Mouse (Mus musculus): ENCODE results near the gene Fmnl2. TPM values are rescaled to one million over a fixed set of nuclear protein-coding genes. Genes with fewer than 3 reads are reported as not detected.

The Fmnl2 gene
- total RNA-seq, 2 experiments from 2014 or later: 10.1 to 11.7 TPM

GRCm38 (mm10) chr2:52864635-52865034 lies 7.0 kb downstream of the Fmnl2 start:
- DNase-seq: no peak

GRCm38 (mm10) chr2:52866151-52866550 lies 8.5 kb downstream of the Fmnl2 start:
- DNase-seq: no peak

DNA sequence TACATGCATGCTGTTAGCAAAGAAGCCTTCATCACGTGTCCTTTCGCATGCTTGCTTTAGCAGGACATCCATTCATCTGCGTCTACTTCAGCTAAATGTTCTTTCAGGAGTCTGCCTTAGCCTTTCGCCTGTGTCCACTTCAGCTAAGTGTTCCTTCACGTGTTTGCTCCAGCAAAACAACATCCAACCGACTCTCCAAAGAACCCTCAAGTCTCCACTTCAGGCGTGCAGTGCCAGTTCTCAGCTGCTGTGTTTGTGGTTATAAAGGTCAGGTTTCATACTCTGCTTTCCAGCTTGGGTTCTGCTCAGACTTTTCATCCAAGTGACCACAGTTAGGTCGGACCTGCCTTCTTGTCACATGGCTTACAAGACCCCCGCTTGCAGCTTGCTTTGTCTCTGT lies 10.1 kb downstream of the Fmnl2 start:
- DNase-seq: no peak

- no peak for DNase-seq
These were observed 10.5 kb downstream of the Fmnl2 start for GRCm38 (mm10) chr2:52868181-52868580.

DNA sequence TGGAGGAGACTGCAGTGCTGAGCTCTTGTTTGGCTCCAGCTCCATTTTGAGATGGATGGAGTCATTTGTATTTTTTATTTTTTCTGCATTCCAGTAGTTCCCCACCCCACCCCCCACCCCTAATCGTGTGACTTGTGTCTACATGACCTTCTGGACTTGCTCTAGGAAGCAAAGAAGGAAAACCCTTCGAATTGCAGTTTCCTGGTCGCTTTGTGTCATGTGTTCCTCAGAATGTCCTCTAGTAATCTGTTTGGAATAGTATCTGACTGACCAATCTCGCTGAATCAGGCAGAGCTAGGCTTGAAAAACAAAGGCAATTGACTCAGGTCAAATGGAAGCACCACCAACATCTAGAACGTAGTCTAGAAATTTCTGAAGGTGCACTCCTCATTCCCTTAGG lies 15.0 kb downstream of the Fmnl2 start:
- DNase-seq: no peak

DNA sequence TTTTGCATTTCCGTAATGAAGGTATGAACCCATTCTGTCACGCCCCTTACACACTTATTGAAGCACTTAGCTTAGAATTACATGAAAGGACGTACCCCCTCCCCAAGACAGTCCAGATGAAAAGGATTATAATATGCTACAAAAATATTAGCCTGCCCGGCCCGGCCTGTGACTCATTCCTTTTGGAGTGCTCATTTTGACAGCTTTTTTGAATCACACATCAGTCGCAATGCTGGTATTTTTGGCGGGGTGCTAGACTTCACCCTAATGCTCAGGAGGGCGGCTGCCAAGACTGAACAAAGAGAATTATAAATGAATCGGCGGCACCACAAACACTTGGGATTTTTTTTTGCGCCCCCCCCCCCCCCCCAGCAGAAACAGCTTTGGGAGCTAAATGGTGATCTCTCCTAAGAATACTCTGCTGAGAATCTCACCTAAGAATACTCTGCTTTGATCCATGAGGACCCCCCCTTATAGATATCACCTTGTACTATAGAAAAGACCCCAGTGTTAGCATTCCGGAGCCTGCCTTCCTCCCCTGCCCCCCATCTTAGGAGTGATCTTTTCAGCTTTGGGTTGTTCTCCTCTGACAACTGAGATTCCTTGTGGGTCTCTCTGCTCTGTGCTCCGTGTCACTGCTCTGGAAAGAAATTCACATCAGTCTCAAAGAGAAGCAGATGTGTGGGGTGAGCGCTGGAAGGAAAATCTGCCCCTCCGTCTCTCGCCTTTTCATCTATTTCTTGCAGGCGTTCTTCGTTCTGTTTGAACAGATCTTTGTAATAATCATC lies 15.8 kb downstream of the Fmnl2 start:
- no peak for DNase-seq

GRCm38 (mm10) chr2:52874721-52875120 lies 17.1 kb downstream of the Fmnl2 start:
- no peak for DNase-seq

DNA sequence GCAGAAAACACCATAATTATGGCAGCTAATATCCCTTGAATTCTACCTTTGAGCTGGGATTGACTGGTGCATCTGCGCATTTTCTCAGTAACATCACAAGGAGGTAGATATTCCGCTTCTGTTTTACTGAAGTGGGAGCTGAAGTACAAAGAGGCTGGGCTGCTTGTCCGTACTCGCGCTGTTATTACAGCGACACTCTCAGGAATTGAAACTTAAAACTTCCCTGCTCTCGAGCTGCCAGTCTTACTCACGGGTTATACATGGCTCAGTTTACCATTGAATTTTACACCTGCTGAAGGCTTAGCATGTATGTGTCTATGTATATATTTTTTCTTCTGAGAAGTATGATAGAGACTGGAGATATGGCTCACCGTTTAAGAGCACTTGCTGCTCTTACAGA lies 18.1 kb downstream of the Fmnl2 start:
- DNase-seq: no peak

- no peak for DNase-seq
These were observed 25.7 kb downstream of the Fmnl2 start for GRCm38 (mm10) chr2:52883401-52883800.

DNA sequence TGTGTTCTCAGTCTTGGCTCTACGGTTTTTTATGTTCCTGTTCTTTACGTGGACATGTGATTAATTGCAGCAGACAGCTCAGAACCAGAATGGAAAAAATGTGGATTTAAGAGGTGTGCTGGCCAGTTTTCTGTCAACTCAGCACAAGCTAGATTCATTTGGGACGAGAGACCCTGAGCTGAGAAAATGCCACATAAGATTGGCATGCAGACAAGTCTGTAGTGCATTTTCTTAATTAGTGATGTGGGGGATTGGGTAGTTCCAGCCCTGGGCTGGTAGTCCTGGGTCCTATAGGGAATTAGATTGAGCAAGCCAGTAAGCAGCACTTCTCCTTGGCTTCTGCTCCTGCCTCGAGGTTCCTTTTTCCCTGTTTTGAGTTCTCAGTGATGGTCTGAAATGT lies 26.4 kb downstream of the Fmnl2 start:
- DNase-seq: no peak

DNA sequence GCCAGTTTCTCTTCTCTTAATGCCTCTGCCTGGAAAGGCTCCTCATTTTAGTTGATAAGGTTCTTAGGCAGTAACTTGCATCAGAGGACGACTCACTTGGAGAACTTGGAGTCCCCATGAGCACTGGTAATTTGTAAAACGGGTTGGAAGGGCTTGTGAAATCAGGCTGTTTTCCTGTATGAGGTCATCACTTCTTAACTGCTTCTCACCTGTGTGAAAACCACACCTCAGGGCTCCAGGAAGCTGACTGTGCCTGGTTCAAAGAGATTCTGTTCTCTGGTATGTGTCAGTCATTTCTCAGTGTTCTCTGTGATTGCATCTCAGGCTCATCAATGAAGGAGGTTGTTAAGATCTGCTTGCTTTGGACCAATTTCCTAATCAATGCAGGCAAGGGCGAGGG lies 27.4 kb downstream of the Fmnl2 start:
- no peak for DNase-seq

DNA sequence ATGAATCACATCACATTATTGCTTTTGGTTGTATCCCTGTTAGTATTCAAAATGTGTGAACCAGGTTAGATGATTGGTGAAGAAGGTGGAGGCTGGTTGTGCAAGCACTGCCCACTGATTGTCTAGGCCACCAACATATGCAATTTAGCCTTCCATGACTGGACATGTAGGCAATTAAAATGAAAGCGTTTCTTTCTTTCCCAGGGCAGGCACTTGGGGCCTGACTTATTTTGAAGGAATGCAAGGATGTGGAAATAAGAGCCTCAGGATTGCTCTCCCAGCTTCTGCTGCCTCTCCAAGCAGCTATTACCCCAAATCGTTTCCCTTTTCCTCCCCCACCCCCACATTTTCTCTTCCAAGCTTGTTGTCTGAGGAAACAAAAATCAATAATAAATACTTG lies 29.6 kb downstream of the Fmnl2 start:
- DNase-seq: no peak

DNA sequence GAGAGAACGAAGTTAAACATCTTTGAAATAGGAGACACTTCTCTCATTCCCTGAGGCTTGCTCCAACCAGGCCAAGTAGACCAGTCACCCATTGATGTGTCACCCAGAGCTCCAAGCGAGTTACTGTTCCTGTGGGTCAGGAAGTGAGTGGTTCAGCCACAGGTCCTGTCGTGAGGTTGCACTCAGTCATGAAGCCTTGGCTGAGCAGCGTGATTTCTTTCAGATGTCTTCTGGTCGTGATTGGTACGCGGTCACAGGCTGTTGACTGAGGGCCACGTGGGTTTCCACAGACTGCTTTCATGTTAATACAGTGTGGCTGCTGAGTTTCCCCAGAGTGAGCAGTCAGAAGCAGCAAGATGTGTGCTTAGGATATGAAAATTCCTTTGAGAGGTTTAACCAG lies 33.5 kb downstream of the Fmnl2 start:
- no peak for DNase-seq

DNA sequence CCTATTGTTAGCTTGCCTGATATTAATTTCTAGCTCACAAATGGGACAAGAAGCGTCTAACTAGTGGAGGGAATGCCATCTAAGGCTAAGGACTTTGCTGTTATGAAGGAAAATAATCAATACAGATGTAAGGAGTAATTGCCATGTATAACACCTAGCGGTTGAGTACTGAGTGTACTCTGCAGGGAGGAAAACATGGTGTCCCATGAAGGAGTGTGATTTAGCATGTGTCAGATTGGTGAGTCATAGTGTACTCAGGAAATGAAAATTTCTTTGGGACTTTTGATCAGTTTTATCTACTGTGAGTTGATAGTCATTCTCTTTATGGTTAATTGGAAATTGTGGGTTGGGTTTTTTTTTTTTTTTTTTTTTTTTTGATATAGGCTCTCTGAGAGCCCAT lies 34.1 kb downstream of the Fmnl2 start:
- DNase-seq: no peak

- DNase-seq: peak; percentile 54
These were observed 37.4 kb downstream of the Fmnl2 start for GRCm38 (mm10) chr2:52894983-52895621.

- no peak for DNase-seq
These were observed 39.3 kb downstream of the Fmnl2 start for GRCm38 (mm10) chr2:52896995-52897394.

DNA sequence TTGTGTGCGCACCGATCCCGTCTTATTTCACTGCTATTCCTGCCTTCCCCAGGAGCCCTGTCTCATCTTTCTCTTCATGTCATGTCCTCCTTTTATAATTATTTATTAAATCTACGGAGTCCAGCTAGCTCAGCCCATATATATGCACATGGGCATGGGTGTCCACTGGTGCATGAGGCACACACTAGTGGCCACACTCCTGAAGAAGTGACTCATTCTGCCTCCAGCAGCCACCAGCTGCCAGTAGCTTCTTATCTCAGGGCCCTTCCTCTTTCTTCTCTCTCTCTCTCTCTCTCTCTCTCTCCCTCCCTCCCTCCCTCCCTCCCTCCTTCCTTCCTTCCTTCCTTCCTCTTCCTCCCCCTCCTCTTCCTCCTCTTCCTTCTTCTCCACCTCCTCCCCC lies 43.1 kb downstream of the Fmnl2 start:
- DNase-seq: no peak

- no peak for DNase-seq
These were observed 43.8 kb downstream of the Fmnl2 start for GRCm38 (mm10) chr2:52901300-52902013.

DNA sequence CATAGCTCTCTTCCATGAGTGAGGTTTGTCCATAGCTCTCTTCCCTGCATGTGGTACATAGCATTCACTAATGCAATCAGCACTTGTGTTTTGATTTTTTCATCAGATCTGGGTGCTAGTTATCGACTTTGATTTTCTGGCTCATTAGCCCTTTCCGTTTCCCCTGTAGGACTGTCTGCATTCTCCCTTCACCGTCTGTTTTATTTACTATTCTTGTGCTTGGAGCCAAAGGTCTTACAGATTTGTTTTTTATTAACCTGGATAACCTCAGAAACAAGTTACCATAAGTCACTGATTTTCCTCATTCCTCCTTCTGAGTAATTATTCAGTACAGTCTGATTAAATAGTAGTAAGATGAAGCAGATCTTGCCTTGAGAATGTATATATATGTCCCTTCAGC lies 44.8 kb downstream of the Fmnl2 start:
- no peak for DNase-seq

GRCm38 (mm10) chr2:52903228-52903963 lies 45.7 kb downstream of the Fmnl2 start:
- DNase-seq: no peak

DNA sequence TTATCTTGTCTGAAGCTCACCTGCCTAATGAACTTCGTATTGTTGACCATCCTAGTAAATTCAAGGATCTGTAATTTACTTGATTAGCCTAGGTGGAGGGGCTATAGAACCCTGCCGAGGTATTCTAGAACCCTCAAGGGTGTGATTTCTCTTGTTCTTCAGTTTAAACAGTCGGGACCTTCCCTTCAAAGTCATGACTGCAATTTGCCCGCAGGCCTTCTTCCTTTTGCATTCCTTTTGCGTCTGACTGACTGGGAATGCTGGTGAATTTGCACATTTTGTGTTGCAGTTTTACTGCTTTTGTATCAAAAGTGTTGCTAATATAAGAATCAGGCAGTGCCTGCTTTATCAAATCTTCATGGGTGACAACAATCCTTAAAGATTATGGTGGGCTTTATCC lies 46.9 kb downstream of the Fmnl2 start:
- no peak for DNase-seq

DNA sequence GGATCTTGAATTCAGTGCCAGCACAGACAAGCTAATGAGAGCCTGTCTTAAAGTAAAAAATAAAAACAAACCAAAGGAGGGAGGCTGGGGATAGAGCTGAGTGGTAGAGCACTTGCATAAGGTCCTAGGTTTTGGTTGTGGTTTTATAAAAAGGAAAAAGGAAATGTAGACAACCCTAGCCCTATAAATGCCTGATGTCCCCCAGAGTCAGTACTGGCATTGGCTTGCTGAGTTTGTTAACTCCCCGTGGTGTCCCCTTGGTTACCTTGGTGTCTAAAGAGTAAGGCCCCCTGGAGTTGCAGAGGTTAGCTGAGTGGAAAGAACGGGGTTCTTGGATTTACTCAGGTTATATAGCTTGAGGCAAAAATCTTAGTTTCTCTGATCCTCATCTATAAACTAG lies 55.7 kb downstream of the Fmnl2 start:
- DNase-seq: no peak

DNA sequence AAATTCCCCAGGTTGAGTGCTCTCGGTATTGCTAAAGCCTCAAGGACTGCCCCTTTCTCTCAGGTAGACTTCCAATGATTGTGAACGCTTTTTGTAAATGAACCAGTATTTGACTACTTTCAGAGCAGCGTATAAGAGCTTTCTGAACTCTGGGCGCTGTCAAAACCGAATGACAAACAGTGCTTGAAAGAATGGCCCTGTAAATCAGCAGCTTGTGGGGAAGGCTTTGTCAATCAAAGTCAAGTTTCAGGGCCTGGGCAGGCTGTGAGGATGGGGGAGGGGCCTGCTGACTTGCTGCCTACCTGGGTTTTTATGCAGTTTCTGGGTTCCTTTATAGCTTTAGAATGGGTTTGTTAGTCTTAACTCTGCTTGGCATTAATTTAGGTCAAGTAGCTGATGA lies 56.1 kb downstream of the Fmnl2 start:
- DNase-seq: no peak

Measured in gastrocnemius, postnatal 10 days (tissue).